Mouse (Mus musculus): ENCODE measurements around the gene Fktn. TPM values are rescaled to one million over a fixed set of nuclear protein-coding genes. Genes with fewer than 3 reads are reported as not detected.
"Not testable (repeated sequence)": the region's sequence is repeated elsewhere in the genome, so short reads cannot be mapped to it uniquely, and the experiment has no call there.

The Fktn gene
- polyA plus RNA-seq, 1 experiment from 2014 or later, result 25.4 TPM

GRCm38 (mm10) chr4:53782216-53783070, 68.6 kb downstream of the Fktn start:
- Histone ChIP-seq H3K27ac (replicated peaks) (peak overlapping the region; percentile 83), H3K36me3 (peaks cover 32% of the 10 kb centered on the region), H3K27me3 (ENCODE audit: low read depth, poor library complexity, severe bottlenecking) (peaks cover 75% of the 10 kb centered on the region), H3K4me1 (peaks cover 93% of the 10 kb centered on the region), H3K9me3 (replicated peaks) (no peaks in the 10 kb centered on the region), H3K4me3 (peak overlapping the region; percentile 67)
- DNase-seq (ENCODE audit: low spot score), result peak; percentile 66
- WGBS, result 4% methylated on average over 14 of the region's 14 CpGs

GRCm38 (mm10) chr4:53785746-53786398, 72.1 kb downstream of the Fktn start:
- DNase-seq (ENCODE audit: low spot score), result no peak
- Histone ChIP-seq H3K9me3 (replicated peaks) (no peaks in the 10 kb centered on the region), H3K4me1 (peaks cover 95% of the 10 kb centered on the region), H3K36me3 (peaks cover 35% of the 10 kb centered on the region), H3K4me3 (no peak overlapping the region), H3K27ac (replicated peaks) (0 out of 2 replicates have a peak overlapping the region, but pooled peaks have one; percentile 30), H3K27me3 (ENCODE audit: low read depth, poor library complexity, severe bottlenecking) (peaks cover 66% of the 10 kb centered on the region)
- WGBS, result 85% methylated on average over 15 of the region's 15 CpGs

- Histone ChIP-seq H3K27me3 (ENCODE audit: low read depth, poor library complexity, severe bottlenecking) (peaks cover 66% of the 10 kb centered on the region), H3K4me1 (peaks cover 94% of the 10 kb centered on the region), H3K27ac (replicated peaks) (no peak overlapping the region), H3K9me3 (replicated peaks) (no peaks in the 10 kb centered on the region), H3K4me3 (0 out of 2 replicates have a peak overlapping the region, but pooled peaks have one; percentile 2), H3K36me3 (peaks cover 35% of the 10 kb centered on the region)
- 65% methylated on average over 5 of the region's 5 CpGs for WGBS
- DNase-seq (ENCODE audit: low spot score), result no peak
These were observed 73.1 kb downstream of the Fktn start for GRCm38 (mm10) chr4:53786851-53787250.

- Histone ChIP-seq H3K4me3 (no peak overlapping the region), H3K27me3 (ENCODE audit: low read depth, poor library complexity, severe bottlenecking) (peaks cover 74% of the 10 kb centered on the region), H3K4me1 (peaks cover 73% of the 10 kb centered on the region), H3K9me3 (replicated peaks) (no peaks in the 10 kb centered on the region), H3K27ac (replicated peaks) (no peak overlapping the region), H3K36me3 (peaks cover 29% of the 10 kb centered on the region)
- WGBS, result 3% methylated on average over 4 of the region's 4 CpGs
- DNase-seq (ENCODE audit: low spot score), result peak; percentile 75
These were observed 75.5 kb downstream of the Fktn start for GRCm38 (mm10) chr4:53789346-53789745.

GRCm38 (mm10) chr4:53794257-53794966, 80.6 kb downstream of the Fktn start:
- H3K36me3 ChIP-seq, result no peaks in the 10 kb centered on the region
- DNase-seq (ENCODE audit: low spot score), result no peak
- WGBS, result 97% methylated on average over 5 of the region's 5 CpGs
- H3K4me1 ChIP-seq, result peaks cover 72% of the 10 kb centered on the region
- H3K27me3 ChIP-seq (ENCODE audit: low read depth, poor library complexity, severe bottlenecking), result peaks cover 44% of the 10 kb centered on the region
- no peaks in the 10 kb centered on the region for H3K9me3 ChIP-seq (replicated peaks)
- H3K27ac ChIP-seq (replicated peaks), result no peak overlapping the region
- no peak overlapping the region for H3K4me3 ChIP-seq

GRCm38 (mm10) chr4:53795086-53795485, 81.3 kb downstream of the Fktn start:
- peaks cover 72% of the 10 kb centered on the region for H3K4me1 ChIP-seq
- DNase-seq (ENCODE audit: low spot score), result no peak
- H3K36me3 ChIP-seq, result no peaks in the 10 kb centered on the region
- H3K27ac ChIP-seq (replicated peaks), result peak overlapping the region; percentile 85
- H3K27me3 ChIP-seq (ENCODE audit: low read depth, poor library complexity, severe bottlenecking), result peaks cover 40% of the 10 kb centered on the region
- no peaks in the 10 kb centered on the region for H3K9me3 ChIP-seq (replicated peaks)
- H3K4me3 ChIP-seq, result no peak overlapping the region
- WGBS, result 17% methylated on average over 2 of the region's 2 CpGs

- Histone ChIP-seq H3K4me3 (no peak overlapping the region), H3K27me3 (ENCODE audit: low read depth, poor library complexity, severe bottlenecking) (peaks cover 36% of the 10 kb centered on the region), H3K36me3 (no peaks in the 10 kb centered on the region), H3K9me3 (replicated peaks) (no peaks in the 10 kb centered on the region), H3K4me1 (peaks cover 72% of the 10 kb centered on the region), H3K27ac (replicated peaks) (peak overlapping the region; percentile 85)
- DNase-seq (ENCODE audit: low spot score), result no peak
- 85% methylated on average over 2 of the region's 2 CpGs for WGBS
These were observed 81.9 kb downstream of the Fktn start for GRCm38 (mm10) chr4:53795706-53796105.

GRCm38 (mm10) chr4:53796865-53797772, 83.3 kb downstream of the Fktn start:
- Histone ChIP-seq H3K4me1 (peaks cover 67% of the 10 kb centered on the region), H3K27me3 (ENCODE audit: low read depth, poor library complexity, severe bottlenecking) (peaks cover 31% of the 10 kb centered on the region), H3K4me3 (peak overlapping the region; percentile 39), H3K36me3 (no peaks in the 10 kb centered on the region), H3K27ac (replicated peaks) (peak overlapping the region; percentile 85), H3K9me3 (replicated peaks) (no peaks in the 10 kb centered on the region)
- 4% methylated on average over 18 of the region's 18 CpGs for WGBS
- DNase-seq (ENCODE audit: low spot score), result peak; percentile 84

- peaks cover 64% of the 10 kb centered on the region for H3K4me1 ChIP-seq
- H3K27me3 ChIP-seq (ENCODE audit: low read depth, poor library complexity, severe bottlenecking), result peaks cover 16% of the 10 kb centered on the region; the same call in 1 of the 2 replicates
- peaks cover 7% of the 10 kb centered on the region; the same call in 1 of the 2 replicates for H3K9me3 ChIP-seq (replicated peaks)
- 37% methylated on average over 7 of the region's 7 CpGs for WGBS
- H3K4me3 ChIP-seq, result no peak overlapping the region
- peaks cover 7% of the 10 kb centered on the region for H3K36me3 ChIP-seq
- peak; percentile 29 for DNase-seq (ENCODE audit: low spot score)
- H3K27ac ChIP-seq (replicated peaks), result peak overlapping the region; percentile 72
These were observed 85.3 kb downstream of the Fktn start for GRCm38 (mm10) chr4:53798896-53799676.

- DNase-seq (ENCODE audit: low spot score), result no peak
- 45% methylated on average over 1 of the region's 1 CpGs for WGBS
- peaks cover 7% of the 10 kb centered on the region for H3K36me3 ChIP-seq
- H3K27me3 ChIP-seq (ENCODE audit: low read depth, poor library complexity, severe bottlenecking), result peaks cover 9% of the 10 kb centered on the region; the same call in 1 of the 2 replicates
- H3K4me3 ChIP-seq, result no peak overlapping the region
- H3K9me3 ChIP-seq (replicated peaks), result peaks cover 12% of the 10 kb centered on the region
- H3K27ac ChIP-seq (replicated peaks), result peak overlapping the region; percentile 72
- H3K4me1 ChIP-seq, result peaks cover 59% of the 10 kb centered on the region
These were observed 86.0 kb downstream of the Fktn start for GRCm38 (mm10) chr4:53799753-53800152.

- not testable (repeated sequence) for H3K27ac ChIP-seq (replicated peaks)
- WGBS, result 90% methylated on average over 8 of the region's 8 CpGs
These were observed 89.9 kb downstream of the Fktn start for GRCm38 (mm10) chr4:53803674-53804073.

More at GRCm38 (mm10) chr4:53803674-53804073, 89.9 kb downstream of the Fktn start:
- DNase-seq (ENCODE audit: low spot score); H3K36me3 ChIP-seq; H3K27me3 ChIP-seq (ENCODE audit: low read depth, poor library complexity, severe bottlenecking); H3K4me3 ChIP-seq: not testable (repeated sequence)
- H3K9me3 ChIP-seq (replicated peaks), result peaks cover 28% of the 10 kb centered on the region
- H3K4me1 ChIP-seq, result peaks cover 21% of the 10 kb centered on the region
